Mouse (Mus musculus): ENCODE data around the gene 1700012B07Rik. TPM values are rescaled to one million over a fixed set of nuclear protein-coding genes. Genes with fewer than 3 reads are reported as not detected.

Gene 1700012B07Rik
- polyA plus RNA-seq, 1 experiment from 2014 or later, result not detected

DNA sequence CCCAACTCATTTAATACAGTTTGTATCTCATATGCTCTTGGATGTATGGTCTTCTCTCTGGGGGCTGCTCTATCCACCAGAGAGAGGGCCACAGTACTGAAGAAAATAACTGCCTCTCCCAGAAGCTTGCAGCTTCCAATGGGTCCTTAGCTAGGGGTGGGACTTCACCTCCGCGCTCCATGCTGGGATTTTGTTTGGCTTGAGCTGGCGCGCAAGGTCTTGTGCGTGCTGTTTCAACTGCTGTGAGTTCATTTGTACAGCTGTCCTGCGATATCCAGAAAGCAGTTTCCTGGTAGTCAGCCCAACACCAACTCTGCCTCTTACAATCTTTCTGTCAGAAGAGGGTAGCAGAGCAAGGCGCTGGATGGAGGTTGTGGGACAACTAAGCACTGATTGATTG, 18.5 kb upstream of the 1700012B07Rik start:
- no peaks in the 10 kb centered on the region for H3K27me3 ChIP-seq
- H3K36me3 ChIP-seq, result no peaks in the 10 kb centered on the region
- H3K9me3 ChIP-seq (replicated peaks), result no peaks in the 10 kb centered on the region
- peaks cover 4% of the 10 kb centered on the region; the same call in 1 of the 2 replicates for H3K4me1 ChIP-seq
- no peak for ATAC-seq (ENCODE audit: insufficient number of reproducible peaks, low FRiP score, low TSS enrichment, low read depth)
- WGBS, result 69% methylated on average over 7 of the region's 7 CpGs
- H3K27ac ChIP-seq (replicated peaks), result no peak overlapping the region
- no peak overlapping the region for H3K9ac ChIP-seq
- H3K4me3 ChIP-seq (replicated peaks), result no peak overlapping the region
- H3K4me2 ChIP-seq (replicated peaks), result no peak overlapping the region

DNA sequence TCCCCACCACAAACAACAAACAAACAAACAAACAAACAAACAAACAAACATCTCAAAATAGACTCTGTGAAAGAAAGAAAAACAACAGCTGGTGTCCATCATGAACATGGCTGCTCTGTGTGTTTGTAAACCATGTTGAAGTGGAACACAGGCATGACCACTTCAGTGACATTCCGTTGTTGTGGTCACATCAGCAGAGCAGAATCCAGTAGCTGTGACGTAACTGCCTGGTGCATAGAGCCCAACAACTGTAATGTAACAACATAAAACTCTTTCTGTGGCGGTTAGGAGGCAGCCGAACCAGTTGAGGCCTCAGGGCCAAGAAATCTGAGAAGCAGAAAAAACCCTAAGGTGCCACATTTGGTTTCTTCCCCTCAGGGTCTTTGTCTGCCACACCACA, 17.8 kb upstream of the 1700012B07Rik start:
- no peaks in the 10 kb centered on the region for H3K36me3 ChIP-seq
- H3K4me3 ChIP-seq (replicated peaks), result no peak overlapping the region
- H3K9ac ChIP-seq, result no peak overlapping the region
- no peak for ATAC-seq (ENCODE audit: insufficient number of reproducible peaks, low FRiP score, low TSS enrichment, low read depth)
- 30% methylated on average over 4 of the region's 4 CpGs for WGBS
- no peaks in the 10 kb centered on the region for H3K9me3 ChIP-seq (replicated peaks)
- no peak overlapping the region for H3K4me2 ChIP-seq (replicated peaks)
- no peaks in the 10 kb centered on the region for H3K27me3 ChIP-seq
- no peak overlapping the region for H3K27ac ChIP-seq (replicated peaks)
- peaks cover 4% of the 10 kb centered on the region; the same call in 1 of the 2 replicates for H3K4me1 ChIP-seq

DNA sequence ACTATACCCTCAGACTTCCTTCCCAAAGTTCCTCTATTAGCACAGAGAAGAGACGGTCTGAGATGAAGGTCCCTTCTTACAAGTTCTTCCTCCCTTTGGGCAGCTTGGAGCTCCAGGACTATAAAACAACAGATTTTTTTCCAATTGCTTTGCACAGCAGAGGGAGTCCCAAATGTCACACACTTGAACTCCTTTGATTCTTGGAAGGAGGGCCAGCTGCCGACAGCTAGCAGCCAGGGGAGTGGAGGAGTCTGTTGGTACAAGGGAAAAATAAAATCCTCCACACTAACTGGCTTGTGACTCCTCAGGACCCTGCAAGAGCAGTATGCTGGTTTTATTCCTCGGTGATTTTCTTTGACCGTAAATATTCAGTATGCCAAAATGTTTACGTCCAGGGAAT, 16.6 kb upstream of the 1700012B07Rik start:
- no peak for ATAC-seq (ENCODE audit: insufficient number of reproducible peaks, low FRiP score, low TSS enrichment, low read depth)
- Histone ChIP-seq H3K9me3 (replicated peaks) (no peaks in the 10 kb centered on the region), H3K4me2 (replicated peaks) (no peak overlapping the region), H3K36me3 (no peaks in the 10 kb centered on the region), H3K4me3 (replicated peaks) (no peak overlapping the region), H3K4me1 (peaks cover 4% of the 10 kb centered on the region; the same call in 1 of the 2 replicates), H3K9ac (no peak overlapping the region), H3K27me3 (no peaks in the 10 kb centered on the region), H3K27ac (replicated peaks) (no peak overlapping the region)
- 59% methylated on average over 5 of the region's 5 CpGs for WGBS

DNA sequence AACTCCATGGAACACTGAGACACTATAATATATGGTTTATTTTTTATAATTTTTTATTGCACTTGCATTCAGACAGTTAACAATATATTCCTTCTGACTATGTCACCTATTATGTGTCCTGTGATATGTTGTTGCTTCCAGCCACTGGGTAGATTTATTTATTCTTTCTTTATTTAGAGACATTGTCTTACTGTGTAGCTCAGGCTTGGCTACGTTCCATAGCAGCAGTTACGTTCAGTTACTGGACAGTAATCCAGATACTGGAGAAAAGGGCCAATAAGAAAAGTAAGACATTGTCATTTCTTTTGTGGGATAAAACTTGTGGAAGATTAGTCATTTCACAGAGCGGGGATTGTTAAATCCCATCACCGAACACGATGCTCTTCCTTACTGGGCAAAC, 2.5 kb upstream of the 1700012B07Rik start:
- no peaks in the 10 kb centered on the region for H3K4me1 ChIP-seq
- H3K9me3 ChIP-seq (replicated peaks), result no peaks in the 10 kb centered on the region
- no peaks in the 10 kb centered on the region for H3K36me3 ChIP-seq
- 83% methylated on average over 5 of the region's 5 CpGs for WGBS
- H3K4me2 ChIP-seq (replicated peaks), result no peak overlapping the region
- no peak for ATAC-seq (ENCODE audit: insufficient number of reproducible peaks, low FRiP score, low TSS enrichment, low read depth)
- H3K9ac ChIP-seq, result no peak overlapping the region
- H3K27ac ChIP-seq (replicated peaks), result no peak overlapping the region
- H3K4me3 ChIP-seq (replicated peaks), result no peak overlapping the region
- no peaks in the 10 kb centered on the region for H3K27me3 ChIP-seq

DNA sequence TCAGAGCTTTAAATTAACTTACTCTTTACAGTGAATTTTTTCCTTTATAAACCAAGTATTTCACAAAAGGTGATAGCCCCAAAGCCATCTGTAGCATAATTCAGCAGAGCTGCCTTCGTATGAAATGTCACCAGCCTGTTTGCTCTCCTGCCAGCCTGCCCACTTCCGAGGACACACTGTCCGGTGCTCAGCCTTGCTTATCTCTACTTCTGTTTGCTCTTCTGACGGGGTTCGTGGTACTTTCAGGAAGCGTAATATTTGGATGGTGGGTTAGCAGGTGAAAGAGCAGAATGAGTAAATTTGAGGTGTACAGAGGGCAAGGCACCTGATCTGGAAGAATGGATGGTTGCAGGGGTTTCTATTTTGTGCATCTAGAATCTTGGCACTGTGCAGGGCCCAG, 5.6 kb downstream of the 1700012B07Rik start:
- H3K4me3 ChIP-seq (replicated peaks), result no peak overlapping the region
- no peaks in the 10 kb centered on the region for H3K36me3 ChIP-seq
- no peak overlapping the region for H3K4me2 ChIP-seq (replicated peaks)
- H3K4me1 ChIP-seq, result no peaks in the 10 kb centered on the region
- no peaks in the 10 kb centered on the region for H3K27me3 ChIP-seq
- no peaks in the 10 kb centered on the region for H3K9me3 ChIP-seq (replicated peaks)
- ATAC-seq (ENCODE audit: insufficient number of reproducible peaks, low FRiP score, low TSS enrichment, low read depth), result no peak
- WGBS, result 81% methylated on average over 6 of the region's 6 CpGs
- no peak overlapping the region for H3K9ac ChIP-seq
- H3K27ac ChIP-seq (replicated peaks), result no peak overlapping the region

DNA sequence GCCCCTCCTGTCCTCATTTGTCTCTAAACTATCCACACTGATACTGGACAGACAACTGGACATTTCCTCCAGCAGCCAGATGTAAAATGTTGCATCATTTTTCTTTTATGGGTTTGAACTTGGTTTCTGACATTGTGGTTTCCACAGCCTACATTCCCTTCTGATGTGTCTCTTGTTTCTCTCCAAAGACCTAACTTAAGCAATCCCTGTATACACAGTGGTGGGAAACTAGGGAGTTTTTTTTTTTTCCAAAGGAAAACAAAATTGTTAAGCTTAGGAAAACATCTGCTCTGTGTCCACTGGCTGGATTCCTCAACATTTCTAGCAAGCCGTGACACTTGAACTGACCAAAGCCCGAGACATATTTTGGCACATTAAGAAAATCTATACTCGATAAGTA, 10.4 kb downstream of the 1700012B07Rik start:
- no peak for ATAC-seq (ENCODE audit: insufficient number of reproducible peaks, low FRiP score, low TSS enrichment, low read depth)
- no peak overlapping the region for H3K4me2 ChIP-seq (replicated peaks)
- no peaks in the 10 kb centered on the region for H3K36me3 ChIP-seq
- no peaks in the 10 kb centered on the region for H3K4me1 ChIP-seq
- WGBS, result 54% methylated on average over 3 of the region's 3 CpGs
- H3K9ac ChIP-seq, result no peak overlapping the region
- H3K27ac ChIP-seq (replicated peaks), result no peak overlapping the region
- H3K27me3 ChIP-seq, result no peaks in the 10 kb centered on the region
- H3K9me3 ChIP-seq (replicated peaks), result no peaks in the 10 kb centered on the region
- H3K4me3 ChIP-seq (replicated peaks), result no peak overlapping the region

DNA sequence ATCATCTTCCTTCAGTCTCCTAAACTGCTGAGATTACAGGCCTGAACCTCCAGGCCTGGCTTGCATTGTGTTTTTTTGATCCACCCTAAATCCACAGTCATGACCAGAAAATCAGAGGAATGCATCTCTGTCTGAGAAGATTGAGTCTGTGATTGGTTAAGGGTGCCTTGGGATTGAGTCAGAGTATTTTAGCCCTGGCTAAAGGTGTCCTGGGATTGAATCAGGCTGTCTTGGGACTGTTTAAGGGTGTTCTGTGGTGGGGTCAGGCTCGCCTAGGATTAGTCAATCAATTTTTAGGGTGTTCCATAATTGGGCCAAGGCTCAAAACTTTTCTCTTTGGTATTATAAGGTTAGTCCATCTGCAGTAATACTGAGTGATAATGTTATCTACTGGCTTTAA, 10.9 kb downstream of the 1700012B07Rik start:
- Histone ChIP-seq H3K27ac (replicated peaks) (no peak overlapping the region), H3K9ac (no peak overlapping the region), H3K4me1 (no peaks in the 10 kb centered on the region), H3K36me3 (no peaks in the 10 kb centered on the region), H3K4me2 (replicated peaks) (no peak overlapping the region), H3K4me3 (replicated peaks) (no peak overlapping the region), H3K27me3 (no peaks in the 10 kb centered on the region), H3K9me3 (replicated peaks) (no peaks in the 10 kb centered on the region)
- WGBS, result 63% methylated on average over 1 of the region's 1 CpGs
- ATAC-seq (ENCODE audit: insufficient number of reproducible peaks, low FRiP score, low TSS enrichment, low read depth), result no peak

DNA sequence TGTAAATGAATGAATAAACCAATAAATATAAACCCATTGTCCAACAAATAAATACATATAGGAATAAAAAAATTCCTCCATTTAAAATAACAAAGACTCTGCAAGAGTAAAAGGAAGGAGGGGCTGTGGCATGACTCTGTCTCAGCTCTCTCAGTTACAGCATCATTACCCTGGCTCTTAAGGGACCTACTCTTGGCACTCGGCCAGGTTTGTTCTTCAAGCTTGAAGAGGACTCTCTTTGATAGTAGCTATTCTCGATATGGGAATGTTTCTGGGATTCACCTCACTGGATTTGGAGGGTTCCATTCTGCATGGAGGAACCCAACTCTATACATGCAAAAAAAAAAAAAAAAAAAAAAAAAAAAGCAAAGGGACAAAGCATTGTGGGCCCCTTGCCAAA, 16.1 kb downstream of the 1700012B07Rik start:
- 64% methylated on average over 2 of the region's 2 CpGs for WGBS
- no peak for ATAC-seq (ENCODE audit: insufficient number of reproducible peaks, low FRiP score, low TSS enrichment, low read depth)
- Histone ChIP-seq H3K27me3 (no peaks in the 10 kb centered on the region), H3K27ac (replicated peaks) (no peak overlapping the region), H3K9ac (no peak overlapping the region), H3K9me3 (replicated peaks) (no peaks in the 10 kb centered on the region), H3K4me1 (no peaks in the 10 kb centered on the region), H3K36me3 (no peaks in the 10 kb centered on the region), H3K4me3 (replicated peaks) (no peak overlapping the region), H3K4me2 (replicated peaks) (no peak overlapping the region)

DNA sequence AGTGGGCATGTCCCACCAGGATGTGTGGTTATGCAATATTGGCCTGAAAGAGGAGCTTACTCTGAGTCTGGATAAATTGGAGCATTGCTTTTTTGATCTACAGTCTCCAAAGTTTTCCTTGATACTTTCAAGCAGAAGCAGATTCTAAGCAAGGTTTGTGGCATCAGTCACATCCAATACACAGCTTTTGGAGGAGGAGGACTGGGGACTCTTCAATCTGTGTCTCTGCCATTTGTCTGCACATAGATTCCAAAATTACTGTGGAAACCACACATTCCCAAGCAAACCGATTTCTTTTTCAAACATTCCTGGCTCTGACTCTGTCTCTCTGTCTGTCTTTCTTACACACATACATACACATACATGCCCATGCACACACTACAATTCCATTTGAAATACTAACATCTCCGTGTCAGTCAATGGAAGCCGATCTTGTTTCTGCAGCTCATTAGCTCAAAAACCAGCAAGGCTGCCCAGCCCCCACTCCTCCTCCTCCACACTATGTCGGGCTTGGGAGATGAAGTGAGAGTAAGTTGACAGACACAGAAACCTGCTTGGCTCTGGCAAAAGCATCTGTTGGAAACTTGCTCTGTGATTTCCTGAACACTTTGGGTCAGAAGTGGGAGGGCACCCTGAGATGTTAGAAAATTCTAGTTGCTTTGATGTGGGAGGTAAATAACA, 18.5 kb downstream of the 1700012B07Rik start:
- ATAC-seq (ENCODE audit: insufficient number of reproducible peaks, low FRiP score, low TSS enrichment, low read depth), result no peak
- H3K27ac ChIP-seq (replicated peaks), result no peak overlapping the region

DNA sequence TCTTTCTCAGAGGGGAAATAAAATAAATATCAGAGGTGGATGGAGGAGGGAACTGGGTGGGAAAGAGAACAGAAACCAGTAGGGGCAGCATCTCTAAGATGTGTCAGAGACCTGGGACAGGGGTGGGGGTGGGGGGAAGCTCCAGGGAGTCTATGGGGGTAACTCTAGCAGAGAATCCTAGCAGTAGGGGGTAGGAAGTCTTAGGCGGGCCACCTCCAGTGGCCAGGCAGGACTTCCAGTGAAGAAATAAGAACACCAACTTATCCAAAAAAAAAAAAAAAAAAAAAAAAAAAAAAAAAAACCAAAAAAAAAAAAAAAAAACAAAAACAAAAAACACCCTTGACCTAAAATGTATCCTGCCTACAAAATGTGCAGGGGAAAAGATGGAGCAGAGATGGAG, 26.3 kb downstream of the 1700012B07Rik start:
- ATAC-seq (ENCODE audit: insufficient number of reproducible peaks, low FRiP score, low TSS enrichment, low read depth), result no peak
- Histone ChIP-seq H3K4me1 (0 out of 2 replicates have a peak, but pooled peaks cover 5% of the 10 kb centered on the region), H3K27me3 (no peaks in the 10 kb centered on the region), H3K9me3 (replicated peaks) (no peaks in the 10 kb centered on the region), H3K9ac (no peak overlapping the region), H3K4me3 (replicated peaks) (no peak overlapping the region), H3K27ac (replicated peaks) (no peak overlapping the region), H3K36me3 (no peaks in the 10 kb centered on the region), H3K4me2 (replicated peaks) (no peak overlapping the region)
- WGBS, result 81% methylated on average over 1 of the region's 1 CpGs

More for the DNA sequence above, 18.5 kb downstream of the 1700012B07Rik start:
- no peak overlapping the region for H3K9ac ChIP-seq
- no peaks in the 10 kb centered on the region for H3K27me3 ChIP-seq
- no peak overlapping the region for H3K4me2 ChIP-seq (replicated peaks)
- WGBS, result 24% methylated on average over 4 of the region's 4 CpGs
- no peaks in the 10 kb centered on the region for H3K9me3 ChIP-seq (replicated peaks)
- no peaks in the 10 kb centered on the region for H3K4me1 ChIP-seq
- H3K4me3 ChIP-seq (replicated peaks), result no peak overlapping the region
- H3K36me3 ChIP-seq, result no peaks in the 10 kb centered on the region

DNA sequence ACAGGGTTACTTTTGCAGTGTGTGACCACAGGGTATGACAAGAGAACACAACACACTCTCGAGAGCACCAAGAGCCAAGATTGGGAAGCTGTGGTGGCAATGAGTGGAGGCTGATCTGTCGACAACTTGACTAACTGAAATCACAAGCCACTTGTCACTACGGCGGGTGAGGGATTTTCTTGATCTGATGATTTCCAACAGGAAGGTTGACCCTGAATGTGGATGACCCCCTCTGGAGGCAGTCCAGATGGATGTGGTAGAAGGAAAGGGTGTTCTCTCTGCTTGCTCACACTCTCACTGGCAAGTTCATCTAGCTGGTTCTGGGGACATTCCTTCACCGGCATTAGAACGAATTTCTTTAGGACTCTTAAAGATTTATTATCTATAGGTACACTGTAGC, 30.3 kb downstream of the 1700012B07Rik start:
- Histone ChIP-seq H3K27ac (replicated peaks) (no peak overlapping the region), H3K27me3 (no peaks in the 10 kb centered on the region), H3K4me3 (replicated peaks) (no peak overlapping the region), H3K9me3 (replicated peaks) (no peaks in the 10 kb centered on the region), H3K4me2 (replicated peaks) (no peak overlapping the region), H3K4me1 (no peaks in the 10 kb centered on the region), H3K9ac (no peak overlapping the region), H3K36me3 (no peaks in the 10 kb centered on the region)
- no peak for ATAC-seq (ENCODE audit: insufficient number of reproducible peaks, low FRiP score, low TSS enrichment, low read depth)
- WGBS, result 89% methylated on average over 6 of the region's 6 CpGs

DNA sequence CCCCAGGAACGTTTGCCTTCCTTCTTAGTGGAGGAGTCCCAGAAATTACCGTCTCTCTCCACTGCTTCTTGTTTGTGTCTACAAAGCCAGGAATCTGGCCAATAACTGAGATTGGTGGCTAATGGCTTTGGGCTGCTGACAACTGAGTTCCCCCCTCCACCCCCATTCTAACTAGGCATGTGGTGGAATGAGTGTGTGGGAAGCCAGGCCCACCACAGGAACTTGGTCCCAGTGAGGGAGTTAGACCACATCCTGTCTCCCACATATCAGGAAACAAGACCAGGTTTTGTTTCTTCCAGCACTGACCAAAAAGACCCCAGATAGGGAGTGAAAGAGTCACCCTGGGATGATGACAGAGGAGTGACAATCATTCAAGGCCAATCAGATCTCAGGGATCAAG, 32.3 kb downstream of the 1700012B07Rik start:
- Histone ChIP-seq H3K27me3 (no peaks in the 10 kb centered on the region), H3K4me2 (replicated peaks) (no peak overlapping the region), H3K27ac (replicated peaks) (no peak overlapping the region), H3K9me3 (replicated peaks) (no peaks in the 10 kb centered on the region), H3K36me3 (no peaks in the 10 kb centered on the region), H3K4me1 (no peaks in the 10 kb centered on the region), H3K4me3 (replicated peaks) (no peak overlapping the region), H3K9ac (no peak overlapping the region)
- ATAC-seq (ENCODE audit: insufficient number of reproducible peaks, low FRiP score, low TSS enrichment, low read depth), result peak; percentile 43; the same call in 1 of the 2 replicates
- WGBS, result 65% methylated on average over 2 of the region's 2 CpGs
